Mouse (Mus musculus) gastrocnemius, postnatal 14 days (tissue): ENCODE results near the gene Olfr1402. TPM values are rescaled to one million over a fixed set of nuclear protein-coding genes. Genes with fewer than 3 reads are reported as not detected.

ENCODE experiments used
- DNase-seq: peaks from one replicate; pipeline ENCODE4 v3.0.0; 2021; ENCODE audit warnings: mixed read lengths
- intact Hi-C: fragments of 180-260 bp; cut with DNase I; formaldehyde crosslinking; loops from one replicate; pipeline ENCODE4 v1.15.1; 2025; ENCODE audit warnings: low total_unique reads
- long read RNA-seq, 2 experiments: library from polyadenylated mRNA; stranded (forward); transcript quantifications; one replicate each; pipeline ENCODE4 v2.0.0; 2021
- total RNA-seq, 2 experiments: library from RNA; stranded (reverse); gene quantifications; 2 replicates each; pipeline ENCODE4 v1.2.3; 2021

Olfr1402 gene
- not detected for total RNA-seq
- long read RNA-seq, experiment 1 = 0 reads
- long read RNA-seq, experiment 2 = 0 reads

- intact Hi-C loops = no loop called here
- no peak for DNase-seq
Measured at GRCm38 (mm10) chr3:97421920-97422319, at the start of gene Olfr1402. Olfr1402 (minus strand) TSS chr3:97422020.

- no peak for DNase-seq
- intact Hi-C loops = no loop called here
Measured at GRCm38 (mm10) chr3:97455286-97455685, 33.5 kb upstream of the Olfr1402 start.

- no peak for DNase-seq
- intact Hi-C loops = no loop called here
Measured at GRCm38 (mm10) chr3:97438619-97439018, 16.8 kb upstream of the Olfr1402 start.

GRCm38 (mm10) chr3:97394289-97394688 is 27.5 kb downstream of the Olfr1402 start:
- DNase-seq = peak; percentile 6
- intact Hi-C loops = no loop called here

- intact Hi-C loops = no loop called here
Measured at GRCm38 (mm10) chr3:97393079-97393478, 28.7 kb downstream of the Olfr1402 start.

GRCm38 (mm10) chr3:97370382-97370781 is 51.4 kb downstream of the Olfr1402 start:
- intact Hi-C loops = no loop called here

More at GRCm38 (mm10) chr3:97393079-97393478, 28.7 kb downstream of the Olfr1402 start:
- DNase-seq = no peak

GRCm38 (mm10) chr3:97363418-97364098 is 58.3 kb downstream of the Olfr1402 start:
- intact Hi-C loops = no loop called here
- DNase-seq = no peak

More at GRCm38 (mm10) chr3:97370382-97370781, 51.4 kb downstream of the Olfr1402 start:
- no peak for DNase-seq

- no peak for DNase-seq
- intact Hi-C loops = no loop called here
Measured at GRCm38 (mm10) chr3:97358448-97358847, 63.4 kb downstream of the Olfr1402 start.

Other genes with a start within 250 kb of the Olfr1402 start
- gene Bcl9, start 124.1 kb downstream of the Olfr1402 start, total RNA-seq = 1 to 10 TPM; 4.3 to 5.2 TPM
- 10 to 100 TPM in 1 of 2 experiments, 1 to 10 TPM in 1; 10.0 to 11.2 TPM for gene Chd1l, start 188.2 kb upstream of the Olfr1402 start, total RNA-seq
- gene Fmo5, start 206.8 kb upstream of the Olfr1402 start, total RNA-seq = 1 to 10 TPM; 3.8 to 4.1 TPM
- gene Prkab2, start 236.2 kb upstream of the Olfr1402 start, total RNA-seq = 10 to 100 TPM; 65.3 to 69.8 TPM